Mouse (Mus musculus) embryo, embryonic 11.5 days (tissue): ENCODE results near the gene Cdh13.
"Not testable (repeated sequence)": the region's sequence is repeated elsewhere in the genome, so short reads cannot be mapped to it uniquely, and the experiment has no call there.

Experiments used
- DNase-seq: peaks from one replicate; pipeline ENCODE4 v3.0.0-alpha.2; 2012; ENCODE audit warnings: low read depth, low spot score

Gene Cdh13

DNA sequence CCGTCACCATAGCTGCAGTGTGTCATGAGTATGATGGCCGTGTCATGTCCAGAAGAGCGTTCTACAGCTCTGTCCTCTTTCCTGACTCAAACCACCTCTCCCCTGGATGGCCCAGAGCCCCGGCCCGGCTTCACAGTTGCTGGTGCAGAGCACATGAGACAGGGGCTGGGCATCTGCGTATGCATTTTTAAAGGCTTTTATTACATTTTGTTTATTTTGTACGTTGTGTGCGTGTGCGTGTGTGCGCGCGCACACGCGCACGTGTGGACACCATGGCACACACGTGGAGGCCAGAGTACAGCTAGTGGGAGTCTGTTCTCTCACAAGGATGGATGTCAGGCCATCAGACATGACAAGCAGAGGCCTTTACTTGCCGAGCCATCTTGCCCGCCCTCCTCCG, 1068.1 kb downstream of the Cdh13 start:
- DNase-seq = no peak

DNA sequence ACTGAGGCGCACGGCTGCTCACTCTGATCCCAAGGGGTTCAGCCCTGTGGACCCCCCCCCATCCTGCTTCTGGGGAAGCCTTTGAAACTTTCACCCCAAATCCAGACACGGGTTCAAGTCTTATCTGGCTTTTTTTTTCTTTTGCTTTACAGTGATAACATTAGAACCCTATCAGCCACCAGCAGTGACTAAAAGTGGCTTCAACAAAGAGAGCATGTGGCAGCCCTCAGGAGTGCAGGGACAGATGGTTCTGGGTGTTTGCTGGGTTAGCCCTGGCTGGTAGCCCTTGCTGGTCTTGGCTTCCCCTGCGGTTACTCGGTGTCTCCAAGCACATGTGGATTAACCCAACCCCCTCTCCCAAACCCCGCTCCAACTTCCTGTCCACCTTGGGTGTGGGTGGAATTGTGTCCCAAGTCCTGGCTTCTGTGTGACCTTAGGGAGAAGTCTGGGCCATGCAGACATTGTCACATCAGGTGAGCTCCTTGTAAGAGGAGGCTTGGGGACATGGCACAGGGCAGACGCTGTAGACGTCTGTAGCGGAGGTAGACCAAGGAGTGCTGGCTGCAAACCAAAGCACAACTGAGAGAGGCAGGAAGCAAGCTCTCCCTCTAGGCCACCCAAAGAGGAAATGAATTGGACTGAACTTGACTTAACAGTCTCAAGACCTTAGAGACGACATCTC, 1069.6 kb downstream of the Cdh13 start:
- no peak for DNase-seq

DNA sequence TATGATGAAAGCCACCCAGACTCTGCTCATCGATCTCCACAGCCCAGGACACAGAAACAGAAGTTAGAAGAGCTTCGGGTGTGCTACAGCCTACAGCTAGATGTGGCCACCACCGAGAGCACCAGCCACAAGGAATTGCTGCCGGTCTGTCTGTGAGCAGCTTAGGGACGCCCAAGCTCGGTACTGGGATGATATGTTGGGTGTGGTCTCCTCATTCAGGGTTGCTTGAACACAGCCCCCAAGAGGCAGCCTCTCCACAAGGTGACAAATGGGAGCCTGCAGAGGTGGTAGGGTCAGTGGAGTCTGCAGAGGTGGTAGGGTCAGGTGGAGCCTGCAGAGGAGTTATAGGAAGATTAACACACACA, 1070.1 kb downstream of the Cdh13 start:
- no peak for DNase-seq

DNA sequence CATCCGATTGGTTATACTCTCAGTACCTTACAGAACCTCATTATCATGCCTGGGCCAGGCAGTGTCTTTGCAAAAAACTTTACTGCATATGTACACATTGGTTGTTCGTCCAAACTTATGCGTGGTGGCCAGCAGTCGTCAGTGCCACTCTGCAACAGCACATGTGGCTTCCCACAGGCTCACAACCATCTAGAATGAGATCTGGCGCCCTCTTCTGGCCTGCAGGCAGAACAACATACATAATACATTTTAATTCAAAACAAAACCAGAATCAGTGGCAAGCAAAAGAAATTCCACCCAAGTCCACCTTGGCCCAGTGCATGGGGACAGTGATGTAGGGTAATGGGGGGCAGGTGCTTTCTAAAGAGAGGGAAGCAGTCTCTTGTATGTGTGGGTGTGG, 1073.1 kb downstream of the Cdh13 start:
- DNase-seq = not testable (repeated sequence)

DNA sequence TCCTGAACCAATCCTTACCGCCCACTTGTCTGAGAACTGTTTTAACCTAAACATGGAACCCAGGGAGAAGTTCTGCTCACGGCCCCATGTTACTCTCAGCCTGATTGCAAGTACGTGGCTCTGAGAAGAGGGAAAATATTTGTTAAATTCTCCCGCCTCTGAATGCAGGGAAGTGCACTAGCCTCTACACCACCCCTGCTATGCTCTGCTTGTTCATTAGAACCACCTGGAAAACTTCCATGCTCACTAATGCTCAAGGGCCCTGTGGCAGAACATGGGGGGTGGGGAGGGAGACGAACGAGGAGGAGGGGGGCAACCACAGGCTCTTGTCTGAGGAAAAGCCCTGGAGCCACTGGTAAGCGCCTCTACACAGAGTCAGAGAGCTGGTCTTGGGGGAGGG, 1074.6 kb downstream of the Cdh13 start:
- DNase-seq = no peak

DNA sequence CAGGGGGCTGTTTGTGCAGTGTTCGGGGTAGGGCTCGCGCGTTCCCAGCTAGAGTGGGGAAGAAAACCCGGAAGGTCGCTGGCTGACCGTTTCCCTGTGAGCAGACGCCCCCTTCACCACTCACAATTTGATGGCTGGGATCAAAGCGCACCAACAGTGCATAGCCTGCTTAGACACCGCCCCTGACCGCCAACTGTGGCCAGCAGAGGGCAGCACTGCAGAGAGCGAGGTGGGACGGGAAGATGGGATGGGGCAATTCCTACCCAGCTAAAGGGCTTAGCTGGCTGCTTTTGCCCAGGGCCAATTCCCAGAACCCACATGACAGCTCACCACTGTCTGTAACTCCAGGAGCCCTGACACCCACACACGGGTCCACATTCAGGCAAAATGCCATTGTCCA, 1075.3 kb downstream of the Cdh13 start:
- peak; percentile 20 for DNase-seq

DNA sequence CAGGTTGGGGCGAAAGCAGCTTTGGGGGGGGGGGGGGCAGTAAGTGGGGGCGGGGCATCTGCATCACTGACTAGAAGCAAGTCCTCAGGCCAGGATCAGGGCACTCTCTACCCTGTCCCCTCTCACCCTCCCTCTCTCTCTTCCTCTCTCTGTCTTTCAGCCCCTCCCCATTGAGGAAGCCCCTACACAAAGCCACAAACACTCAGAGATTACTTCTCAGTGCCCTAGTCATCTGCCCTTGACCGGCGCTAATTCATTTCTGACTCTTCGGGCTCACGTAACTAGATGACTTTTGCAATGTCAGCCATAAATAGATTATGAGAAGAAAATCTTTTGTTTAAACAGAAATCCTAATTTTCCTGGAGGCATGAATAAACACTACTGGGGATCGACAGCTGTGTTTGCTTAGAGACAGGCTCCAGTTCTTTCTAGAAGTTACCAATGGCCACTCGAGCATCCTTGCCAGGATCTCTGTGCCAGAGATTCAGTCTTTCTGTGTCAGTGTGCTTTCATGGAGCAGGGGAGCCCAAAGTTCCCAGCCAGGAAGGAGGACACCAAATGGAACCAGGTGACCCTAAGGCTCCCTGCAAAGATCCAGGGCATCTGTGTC, 1077.3 kb downstream of the Cdh13 start:
- DNase-seq = no peak
